Mouse (Mus musculus) right cerebral cortex, postnatal 10 days (tissue): ENCODE measurements at regions not wholly inside any gene's neighbourhood (a gene's known extent, or its start where the extent isn't known, plus 50 kb on each side); places are given as distances from the start of the nearest gene placed in this dataset.

ENCODE experiments used
- DNase-seq, 2 experiments: peaks; one replicate each; pipeline ENCODE4 v3.0.0; 2021; ENCODE audit warnings: low spot score in 2 of 2

GRCm38 (mm10) chr5:91697075-91697474 lies 179.7 kb downstream of the Parm1 start:
- no peak for DNase-seq

- DNase-seq = no peak
Measured at GRCm38 (mm10) chr5:91696532-91696931, 179.1 kb downstream of the Parm1 start.

GRCm38 (mm10) chr5:91695632-91696031 lies 178.2 kb downstream of the Parm1 start:
- no peak for DNase-seq

- no peak for DNase-seq
Measured at GRCm38 (mm10) chr5:91693277-91693676, 175.9 kb downstream of the Parm1 start.

GRCm38 (mm10) chr5:91692292-91692691 lies 174.9 kb downstream of the Parm1 start:
- no peak for DNase-seq

- DNase-seq = peak in 1 of 2 experiments; percentile 32
Measured at GRCm38 (mm10) chr5:91678727-91679126, 161.3 kb downstream of the Parm1 start.
